Mouse (Mus musculus): Measurements from ENCODE around the gene Gm6525. TPM values are rescaled to one million over a fixed set of nuclear protein-coding genes. Genes with fewer than 3 reads are reported as not detected.

Gm6525 gene
- polyA plus RNA-seq (2012; rRNA removed; ENCODE audit: low replicate concordance), result not detected in 2 replicates

GRCm38 (mm10) chr3:84173581-84174154, at the start of gene Gm6525:
Gene Gm6525 (plus strand): TSS chr3:84174104.

DNA sequence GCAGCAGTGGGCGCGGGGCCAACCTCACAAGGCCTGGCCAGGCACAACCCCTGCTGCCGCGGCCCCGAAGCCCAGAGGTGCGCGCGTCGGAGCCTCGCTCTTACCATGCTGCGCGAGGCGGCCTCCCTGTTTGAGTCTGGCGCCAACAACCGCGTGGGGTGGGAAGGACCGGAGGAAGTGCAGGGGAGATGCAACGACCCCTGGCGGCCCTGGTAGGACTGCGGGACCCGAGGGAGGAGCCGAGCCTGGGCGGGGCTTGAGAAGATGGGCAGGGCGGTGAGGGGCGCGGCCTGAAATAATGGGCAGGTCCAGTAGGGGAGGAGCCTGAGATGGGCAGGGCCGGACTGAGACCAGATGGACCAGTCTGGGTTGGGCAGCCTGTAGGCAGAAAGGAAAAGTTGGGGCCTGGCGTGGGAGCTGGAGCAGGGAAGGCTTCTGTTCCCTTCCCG, 18.3 kb upstream of the Gm6525 start, which contains the start of gene Mnd1:
Mnd1 (minus strand) TSS at position 229 of the 449 bp plus-strand sequence.

Other genes with a start within 250 kb of the Gm6525 start
- gene Tmem131l, start 133.9 kb upstream of the Gm6525 start, polyA plus RNA-seq (2012; rRNA removed; ENCODE audit: low replicate concordance), result 10.5 and 12.8 TPM in 2 replicates
- 0.21 TPM in 1 of 2 replicates, not detected in the other for gene Mnd1, start 18.3 kb upstream of the Gm6525 start, polyA plus RNA-seq (2012; rRNA removed; ENCODE audit: low replicate concordance)
- 28.6 and 71.4 TPM in 2 replicates for gene Trim2, start 132.8 kb downstream of the Gm6525 start, polyA plus RNA-seq (2012; rRNA removed; ENCODE audit: low replicate concordance)

Measured in duodenum, adult 2 months (tissue).